Mouse (Mus musculus) MEL (cell line): ENCODE measurements around the gene Gm37240. TPM values are rescaled to one million over a fixed set of nuclear protein-coding genes. Genes with fewer than 3 reads are reported as not detected.

Source experiments
- DNase-seq: peaks from one replicate; pipeline ENCODE4 v3.0.0; 2011; ENCODE audit warnings: low read depth, low spot score
- H3K27ac ChIP-seq: 2 replicates; pipeline ENCODE4 v1.5.1; 2012; ENCODE audit warnings: low read depth, mild to moderate bottlenecking, control low read depth, low read length, moderate library complexity; ENCODE audit not compliant: control insufficient read depth
- H3K27me3 ChIP-seq, 2 experiments: fragments of 150-350 bp in 1 of 2; sonication (generic) in 1 of 2; 2 replicates each; pipeline ENCODE4 v1.6.1; 2012; ENCODE audit warnings: low read length in 2 of 2, mild to moderate bottlenecking in 2 of 2, improper control_type of control experiment in 1 of 2, moderate library complexity in 1 of 2; ENCODE audit not compliant: insufficient read depth in 2 of 2, control insufficient read depth in 1 of 2
- H3K36me3 ChIP-seq, 2 experiments: 2 replicates each; pipeline ENCODE4 v1.6.1; 2012 to 2014; ENCODE audit warnings: low read length in 2 of 2, improper control_type of control experiment in 1 of 2, inconsistent platforms in 1 of 2, mild to moderate bottlenecking in 1 of 2; ENCODE audit not compliant: insufficient read depth in 2 of 2, control insufficient read depth in 1 of 2
- H3K4me1 ChIP-seq, 2 experiments: fragments of 150-350 bp in 1 of 2; sonication (generic) in 1 of 2; 2 replicates each; pipeline ENCODE4 v1.6.1; 2012; ENCODE audit warnings: low read length in 2 of 2, improper control_type of control experiment in 1 of 2, mild to moderate bottlenecking in 1 of 2; ENCODE audit not compliant: insufficient read depth in 2 of 2, control insufficient read depth in 1 of 2
- H3K4me3 ChIP-seq, 2 experiments: fragments of 150-350 bp in 1 of 2; sonication (generic) in 1 of 2; 2 replicates each; pipeline ENCODE4 v1.5.1; 2012; ENCODE audit warnings: low read depth in 2 of 2, low read length in 2 of 2, mild to moderate bottlenecking in 2 of 2, moderate library complexity in 2 of 2, control low read depth in 1 of 2, improper control_type of control experiment in 1 of 2; ENCODE audit not compliant: control insufficient read depth in 1 of 2, insufficient read depth in 1 of 2
- H3K79me2 ChIP-seq: 2 replicates; pipeline ENCODE4 v1.6.1; 2012; ENCODE audit warnings: mild to moderate bottlenecking, low read length, moderate library complexity; ENCODE audit not compliant: control insufficient read depth, poor library complexity, insufficient read depth
- H3K9ac ChIP-seq: 2 replicates; pipeline ENCODE4 v1.6.1; 2012; ENCODE audit warnings: low read depth, mild to moderate bottlenecking, control low read depth, low read length, moderate library complexity; ENCODE audit not compliant: control insufficient read depth, poor library complexity, severe bottlenecking
- H3K9me3 ChIP-seq: fragments of 150-350 bp; sonication (generic); replicated peaks from 2 replicates; pipeline ENCODE4 v1.6.1; 2012; ENCODE audit warnings: mild to moderate bottlenecking, low read length, improper control_type of control experiment, moderate library complexity; ENCODE audit not compliant: insufficient read depth
- E2F4 ChIP-seq: IDR thresholded peaks from 2 replicates; pipeline ENCODE4 v1.6.1; 2011; ENCODE audit warnings: low read depth, low read length, improper control_type of control experiment, borderline replicate concordance
- EP300 ChIP-seq, 2 experiments: IDR thresholded peaks; 2 replicates each; pipeline ENCODE4 v1.6.1; 2011; ENCODE audit warnings: improper control_type of control experiment in 2 of 2, low read length in 2 of 2, low read depth in 1 of 2, mild to moderate bottlenecking in 1 of 2
- ETS1 ChIP-seq: IDR thresholded peaks from 2 replicates; pipeline ENCODE4 v1.6.1; 2012; ENCODE audit warnings: low read depth, mild to moderate bottlenecking, inconsistent platforms, low read length, improper control_type of control experiment, moderate library complexity
- HCFC1 ChIP-seq: IDR thresholded peaks from 2 replicates; pipeline ENCODE4 v1.6.1; 2012; ENCODE audit warnings: low read depth, mild to moderate bottlenecking, inconsistent platforms, low read length, improper control_type of control experiment, moderate library complexity
- JUND ChIP-seq: IDR thresholded peaks from 2 replicates; pipeline ENCODE4 v1.6.1; 2011; ENCODE audit warnings: low read depth, mild to moderate bottlenecking, improper control_type of control experiment, low read length
- MAX ChIP-seq: IDR thresholded peaks from 2 replicates; pipeline ENCODE4 v1.6.1; 2011; ENCODE audit warnings: low read length, improper control_type of control experiment
- MYB ChIP-seq: IDR thresholded peaks from 2 replicates; pipeline ENCODE4 v1.6.1; 2011; ENCODE audit warnings: mild to moderate bottlenecking, low read depth, low read length, improper control_type of control experiment
- POLR2A ChIP-seq, 2 experiments: IDR thresholded peaks; 2 replicates each; pipeline ENCODE4 v1.6.1; 2011 to 2012; ENCODE audit warnings: low read length in 2 of 2, mild to moderate bottlenecking in 2 of 2, control low read depth in 1 of 2, improper control_type of control experiment in 1 of 2, low read depth in 1 of 2, moderate library complexity in 1 of 2; ENCODE audit not compliant: control insufficient read depth in 1 of 2, insufficient read depth in 1 of 2, poor library complexity in 1 of 2
- POLR2AphosphoS2 ChIP-seq: IDR thresholded peaks from 2 replicates; pipeline ENCODE4 v1.6.1; 2011; ENCODE audit warnings: low read length, improper control_type of control experiment
- POLR2AphosphoS5 ChIP-seq: IDR thresholded peaks from 2 replicates; pipeline ENCODE4 v1.6.1; 2012; ENCODE audit warnings: low read depth, borderline replicate concordance, mild to moderate bottlenecking, inconsistent platforms, low read length, moderate library complexity, mixed read lengths
- RCOR1 ChIP-seq: IDR thresholded peaks from 2 replicates; pipeline ENCODE4 v1.6.1; 2012; ENCODE audit warnings: low read depth, mild to moderate bottlenecking, inconsistent platforms, low read length, improper control_type of control experiment
- SIN3A ChIP-seq: IDR thresholded peaks from 2 replicates; pipeline ENCODE4 v1.6.1; 2012; ENCODE audit warnings: low read length, improper control_type of control experiment, inconsistent platforms
- ZC3H11A ChIP-seq: IDR thresholded peaks from 2 replicates; pipeline ENCODE4 v1.6.1; 2012; ENCODE audit warnings: low read depth, mild to moderate bottlenecking, inconsistent platforms, low read length, improper control_type of control experiment
- ZMIZ1 ChIP-seq: IDR thresholded peaks from 2 replicates; pipeline ENCODE4 v1.6.1; 2012; ENCODE audit warnings: low read depth, mild to moderate bottlenecking, inconsistent platforms, low read length, improper control_type of control experiment, moderate library complexity
- polyA plus RNA-seq, 2 experiments: library from polyadenylated mRNA; stranded (reverse) in 1 of 2; unstranded in 1 of 2; fragments of >175 nt in 1 of 2; fragments of >200 nt in 1 of 2; gene quantifications; 2 replicates each; pipeline versions ENCODE4 v1.2.1 to v1.2.4; 2012; ENCODE audit warnings: low replicate concordance in 2 of 2, low read depth in 1 of 2; ENCODE audit not compliant: insufficient read length in 2 of 2, insufficient read depth in 1 of 2, missing spikeins in 1 of 2
- total RNA-seq: library from RNA; depleted of rRNA; stranded (reverse); fragments of 300-350 nt; gene quantifications from 2 replicates; pipeline ENCODE4 v1.2.3, GENCODE M21; 2012

Gm37240 gene
- total and polyA plus RNA-seq, 3 experiments = 0.04 TPM; not detected in 2

- Histone ChIP-seq H3K9ac (no peak overlapping the region), H3K4me3 (no peak overlapping the region), H3K4me1 (no peaks in the 10 kb centered on the region), H3K27ac (no peak overlapping the region), H3K9me3 (no peaks in the 10 kb centered on the region), H3K79me2 (no peaks in the 10 kb centered on the region), H3K36me3 (no peaks in the 10 kb centered on the region), H3K27me3 (no peaks in the 10 kb centered on the region)
- DNase-seq = no peak
- no peak for TF ChIP-seq POLR2A (IDR thresholded peaks at IDR 0.05; ENCODE audit: control insufficient read depth in 1 of 2, insufficient read depth in 1 of 2, low read depth in 1 of 2, low read length in 2 of 2, poor library complexity in 1 of 2)
- TF ChIP-seq MYB = no peak
- TF ChIP-seq ZMIZ1 = no peak
- TF ChIP-seq HCFC1 = no peak
- TF ChIP-seq SIN3A = no peak
- TF ChIP-seq ZC3H11A = no peak
- no peak for TF ChIP-seq EP300 (IDR thresholded peaks at IDR 0.05; ENCODE audit: low read depth in 1 of 2, low read length in 2 of 2)
- TF ChIP-seq JUND = no peak
- no peak for TF ChIP-seq E2F4
These were observed 908.6 kb downstream of the Gm37240 start for GRCm38 (mm10) chr3:84978676-84979075.

GRCm38 (mm10) chr3:84974193-84974592, 913.1 kb downstream of the Gm37240 start:
- no peak overlapping the region for H3K27ac ChIP-seq
- TF ChIP-seq HCFC1 (no peak), POLR2AphosphoS5 (no peak), RCOR1 (no peak), JUND (no peak), ZC3H11A (no peak), ETS1 (no peak), POLR2A (IDR thresholded peaks at IDR 0.05; ENCODE audit: control insufficient read depth in 1 of 2, insufficient read depth in 1 of 2, low read depth in 1 of 2, low read length in 2 of 2, poor library complexity in 1 of 2) (no peak), E2F4 (no peak), POLR2AphosphoS2 (no peak), MAX (no peak)
- H3K4me1 ChIP-seq = no peaks in the 10 kb centered on the region
- H3K4me3 ChIP-seq = no peak overlapping the region
- H3K9me3 ChIP-seq = no peaks in the 10 kb centered on the region
- no peak overlapping the region for H3K9ac ChIP-seq
- no peaks in the 10 kb centered on the region for H3K79me2 ChIP-seq
- no peak for DNase-seq
- peaks cover 0 to 3% of the 10 kb centered on the region in 2 experiments; a peak in 2 of 4 replicates for H3K36me3 ChIP-seq
- no peaks in the 10 kb centered on the region for H3K27me3 ChIP-seq

- H3K9me3 ChIP-seq = no peaks in the 10 kb centered on the region
- H3K27me3 ChIP-seq = no peaks in the 10 kb centered on the region
- H3K27ac ChIP-seq = no peak overlapping the region
- no peak for TF ChIP-seq MYB
- no peaks in the 10 kb centered on the region for H3K79me2 ChIP-seq
- no peak overlapping the region for H3K4me3 ChIP-seq
- H3K9ac ChIP-seq = no peak overlapping the region
- no peaks in the 10 kb centered on the region for H3K4me1 ChIP-seq
- DNase-seq = no peak
- H3K36me3 ChIP-seq = peaks cover 0 to 6% of the 10 kb centered on the region in 2 experiments; a peak in 2 of 4 replicates
These were observed 914.4 kb downstream of the Gm37240 start for GRCm38 (mm10) chr3:84972881-84973280.
